In the genomic region with DNA sequence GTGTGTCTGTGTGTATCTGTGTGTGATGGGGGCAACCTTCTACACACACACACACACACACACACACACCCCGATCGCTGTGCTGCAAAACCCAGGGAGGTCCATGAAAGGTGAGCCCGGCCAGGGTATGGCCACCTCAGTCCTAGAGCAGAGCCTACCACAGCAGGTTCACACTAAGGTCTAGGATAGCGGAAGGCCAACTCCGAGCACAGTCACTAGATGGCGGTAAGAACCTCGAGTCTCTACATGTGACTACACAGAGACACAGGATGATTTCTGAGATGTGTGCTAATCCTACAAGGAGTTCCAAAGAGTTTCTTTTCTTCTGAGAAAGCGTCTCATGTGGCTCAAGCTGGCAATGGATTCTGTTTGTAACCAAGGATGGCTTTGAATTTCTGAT, we compare ENCODE assay signal across 9 mouse cellular contexts. TPM values are rescaled to one million over a fixed set of nuclear protein-coding genes. Genes with fewer than 3 reads are reported as not detected.
DNase-seq lines count a peak whose midpoint lies in the region; ATAC-seq and TF ChIP-seq lines count a peak whose summit lies in the region.
"Had no signal": no experiment of that assay in that cellular context is flagged by ENCODE, and none has a peak within 500 bp of the region (broad histone marks: within the 10 kb centered on the region; RNA-seq: fewer than 3 reads in every experiment).

No protein-coding gene starts in this region.

- H3K27me3 ChIP-seq in Patski: no peaks in the 10 kb centered on the region
- H3K27me3 ChIP-seq in embryonic facial prominence, embryonic 14.5 days (replicated peaks; ENCODE audit: control insufficient read depth, insufficient read depth, low read length): no peaks in the 10 kb centered on the region
- H3K27me3 ChIP-seq in intestine, embryonic 15.5 days (replicated peaks): no peaks in the 10 kb centered on the region
- H3K27me3 ChIP-seq in stomach, embryonic 16.5 days (ENCODE audit: control insufficient read depth, insufficient read depth, low read length): no peaks in the 10 kb centered on the region

- no peak overlapping the region for H3K4me2 ChIP-seq in embryonic facial prominence, embryonic 14.5 days (ENCODE audit: low read depth, low read length)
- no peak overlapping the region for H3K4me2 ChIP-seq in intestine, embryonic 15.5 days (replicated peaks)
- H3K4me2 ChIP-seq in stomach, embryonic 16.5 days (ENCODE audit: low read depth, low read length): no peak overlapping the region

- no peak overlapping the region for H3K27ac ChIP-seq in embryonic facial prominence, embryonic 14.5 days (replicated peaks; ENCODE audit: low read depth, low read length)
- no peak overlapping the region for H3K27ac ChIP-seq in intestine, embryonic 15.5 days
- no peak overlapping the region for H3K27ac ChIP-seq in stomach, embryonic 16.5 days (ENCODE audit: low read length)

- H3K4me1 ChIP-seq in embryonic facial prominence, embryonic 14.5 days (ENCODE audit: control insufficient read depth, insufficient read depth, low read length): no peaks in the 10 kb centered on the region
- no peaks in the 10 kb centered on the region for H3K4me1 ChIP-seq in intestine, embryonic 15.5 days (replicated peaks)
- H3K4me1 ChIP-seq in stomach, embryonic 16.5 days (ENCODE audit: control insufficient read depth, insufficient read depth, low read length): 0 out of 2 replicates have a peak, but pooled peaks cover under 1% of the 10 kb centered on the region

- POLR2A ChIA-PET in Patski (lab: Charles Lee): no interaction called here

- H3K4me3 ChIP-seq in embryonic facial prominence, embryonic 14.5 days (ENCODE audit: low read depth, low read length): no peak overlapping the region
- H3K4me3 ChIP-seq in intestine, embryonic 15.5 days (replicated peaks): no peak overlapping the region
- no peak overlapping the region for H3K4me3 ChIP-seq in stomach, embryonic 16.5 days (replicated peaks; ENCODE audit: low read length)

- CTCF ChIA-PET in Patski (lab: Charles Lee): interaction anchor here (0.9 to 2.6 kb wide), 3 partner anchors 48 to 77 kb away, joined by 3 to 19 read pairs (median 6); no protein-coding TSS in a partner anchor

- no peak for ATAC-seq in Patski
- ATAC-seq in embryonic facial prominence, embryonic 14.5 days (ENCODE audit: low read depth): 0 out of 2 replicates have a peak, but pooled peaks have one; percentile 78
- peak; percentile 62 for ATAC-seq in intestine, embryonic 15.5 days
- peak; percentile 70; the same call in 1 of the 2 replicates for ATAC-seq in stomach, embryonic 16.5 days (ENCODE audit: insufficient read depth, low FRiP score)

- H3K9ac ChIP-seq in embryonic facial prominence, embryonic 14.5 days (ENCODE audit: low read depth, low read length): no peak overlapping the region
- no peak overlapping the region for H3K9ac ChIP-seq in intestine, embryonic 15.5 days
- no peak overlapping the region for H3K9ac ChIP-seq in stomach, embryonic 16.5 days (ENCODE audit: low read length)

- in situ Hi-C loops in Patski (cut with MboI; ENCODE audit: low pct_unique_long_range_greater_than_20kb): loop anchor here (25.0 kb wide), 1 partner anchor 215 kb away; no protein-coding TSS in a partner anchor

- 40% methylated on average over 8 of the region's 8 CpGs for WGBS in embryonic facial prominence, embryonic 14.5 days
- WGBS in intestine, embryonic 15.5 days: 42% methylated on average over 8 of the region's 8 CpGs
- WGBS in stomach, embryonic 16.5 days: 33% methylated on average over 8 of the region's 8 CpGs

- H3K36me3 ChIP-seq in embryonic facial prominence, embryonic 14.5 days (ENCODE audit: control insufficient read depth, insufficient read depth, low read length): no peaks in the 10 kb centered on the region
- no peaks in the 10 kb centered on the region for H3K36me3 ChIP-seq in intestine, embryonic 15.5 days
- H3K36me3 ChIP-seq in stomach, embryonic 16.5 days (ENCODE audit: control insufficient read depth, insufficient read depth, low read length): no peaks in the 10 kb centered on the region

- no peaks in the 10 kb centered on the region for H3K9me3 ChIP-seq in embryonic facial prominence, embryonic 14.5 days (ENCODE audit: control insufficient read depth, low read length)
- H3K9me3 ChIP-seq in intestine, embryonic 15.5 days: no peaks in the 10 kb centered on the region
- no peaks in the 10 kb centered on the region for H3K9me3 ChIP-seq in stomach, embryonic 16.5 days (replicated peaks; ENCODE audit: control insufficient read depth, low read length)

- peak; percentile 84 for TF ChIP-seq CTCF in Patski (IDR thresholded peaks at IDR 0.05)

- DNase-seq in gastrocnemius, adult 18-20 months (ENCODE audit: low spot score): peak; percentile 65
- no peak for DNase-seq in gastrocnemius, postnatal 25 days
- DNase-seq in 3T3-L1 (ENCODE audit: low read depth, low spot score): peak; percentile 87
- DNase-seq in Patski (ENCODE audit: low read depth, low spot score): no peak
- peak; percentile 50 for DNase-seq in embryonic facial prominence, embryonic 14.5 days (ENCODE audit: low spot score)
- peak; percentile 78 for DNase-seq in lung, postnatal 10 days

RNA-seq across cellular contexts. Expression of a gene that starts 17.4 kb away (rescaled TPM):
- total RNA-seq in gastrocnemius, adult 18-20 months (2021): not detected
- total RNA-seq in gastrocnemius, postnatal 25 days (2021): not detected
- polyA plus RNA-seq in Patski (2021): not detected
- not detected in 2 replicates for polyA plus RNA-seq in embryonic facial prominence, embryonic 14.5 days (2014; fragmentation: Nextera tagmentation; extraction: Ambion mirVana)
- polyA plus RNA-seq in intestine, embryonic 15.5 days (2015; fragmentation: Nextera tagmentation; extraction: Ambion mirVana): 0.21 and 0.33 TPM in 2 replicates
- 0.19 and 0.40 TPM in 2 replicates for polyA plus RNA-seq in stomach, embryonic 16.5 days (2015; fragmentation: Nextera tagmentation; extraction: Ambion mirVana)
- total RNA-seq: adrenal gland, adult 18-20 months had no signal

RNA-seq across cellular contexts. Expression of a gene that starts 19.8 kb away (rescaled TPM):
- total RNA-seq in gastrocnemius, adult 18-20 months (2021): 1 to 10 TPM; 1.0 to 1.4 TPM
- 1 to 10 TPM; 1.8 to 2.0 TPM for total RNA-seq in gastrocnemius, postnatal 25 days (2021)
- 164 TPM for polyA plus RNA-seq in Patski (2021)
- polyA plus RNA-seq in embryonic facial prominence, embryonic 14.5 days (2014; fragmentation: Nextera tagmentation; extraction: Ambion mirVana): 28.8 and 29.6 TPM in 2 replicates
- polyA plus RNA-seq in intestine, embryonic 15.5 days (2015; fragmentation: Nextera tagmentation; extraction: Ambion mirVana): 17.9 and 18.1 TPM in 2 replicates
- polyA plus RNA-seq in stomach, embryonic 16.5 days (2015; fragmentation: Nextera tagmentation; extraction: Ambion mirVana): 19.8 and 20.0 TPM in 2 replicates

RNA-seq across cellular contexts. Expression of a gene that starts 22.2 kb away (rescaled TPM):
- 1 to 10 TPM; 8.4 TPM for total RNA-seq in gastrocnemius, adult 18-20 months (2021)
- total RNA-seq in gastrocnemius, postnatal 25 days (2021): 10 to 100 TPM; 11.3 to 13.9 TPM
- 45.2 TPM for polyA plus RNA-seq in Patski (2021)
- 32.1 and 34.9 TPM in 2 replicates for polyA plus RNA-seq in embryonic facial prominence, embryonic 14.5 days (2014; fragmentation: Nextera tagmentation; extraction: Ambion mirVana)
- polyA plus RNA-seq in intestine, embryonic 15.5 days (2015; fragmentation: Nextera tagmentation; extraction: Ambion mirVana): 32.4 and 34.1 TPM in 2 replicates
- polyA plus RNA-seq in stomach, embryonic 16.5 days (2015; fragmentation: Nextera tagmentation; extraction: Ambion mirVana): 35.9 and 36.4 TPM in 2 replicates

Comparison
In these comparisons a context has a peak if more than half of its experiments do, and no peak if none do; other contexts are left out.
1. DNase-seq: peak in gastrocnemius, adult 18-20 months (single experiment), 3T3-L1 (single experiment), embryonic facial prominence, embryonic 14.5 days (single experiment) and lung, postnatal 10 days (single experiment); none in gastrocnemius, postnatal 25 days (single experiment) and Patski (single experiment).